In genomic region chr14:21722021-21722698, GRCm38 (mm10) we compare ENCODE assay signal across 27 mouse cellular contexts. TPM values are rescaled to one million over a fixed set of nuclear protein-coding genes. Genes with fewer than 3 reads are reported as not detected.
A peak's percentile ranks its signal among the peaks of the same experiment; 100 is the strongest.
DNase-seq lines count a peak whose midpoint lies in the region; ATAC-seq and TF ChIP-seq lines count a peak whose summit lies in the region.
"Had no signal": no experiment of that assay in that cellular context is flagged by ENCODE, and none has a peak within 500 bp of the region (broad histone marks: within the 10 kb centered on the region; RNA-seq: fewer than 3 reads in every experiment).

No protein-coding gene starts in this region.

- H3K9ac ChIP-seq in midbrain, embryonic 14.5 days (replicated peaks; ENCODE audit: low read length) = no peak overlapping the region
- no peak overlapping the region for H3K9ac ChIP-seq in midbrain, embryonic 15.5 days
- H3K9ac ChIP-seq in midbrain, embryonic 16.5 days (ENCODE audit: low read depth, low read length) = no peak overlapping the region
- H3K9ac ChIP-seq in intestine, postnatal 0 days (ENCODE audit: low read depth, low read length) = no peak overlapping the region
- H3K9ac ChIP-seq: embryonic facial prominence, embryonic 13.5 days; forebrain, embryonic 13.5 days; forebrain, postnatal 0 days; heart, embryonic 13.5 days; hindbrain, embryonic 15.5 days had no signal

- peak; percentile 45 to 77 for DNase-seq in adrenal gland, adult (ENCODE audit: inconsistent age in 2 of 2, low spot score in 1 of 2)
- DNase-seq in adrenal gland, postnatal 14 days = no peak
- DNase-seq in kidney, adult 2 months = peak; percentile 16
- no peak for DNase-seq in kidney, adult 8-10 months
- DNase-seq in midbrain, embryonic 14.5 days = peak; percentile 71
- DNase-seq: B cell, adult 2 months; cerebellum, adult 11 months; cerebellum, adult 8-10 months; cerebellum, postnatal 14 days; embryo, embryonic 11 days; forebrain, postnatal 0 days; gastrocnemius, adult 2 months; gastrocnemius, postnatal 25 days; heart, postnatal 36 days had no signal

- no peak overlapping the region for H3K4me3 ChIP-seq in kidney, adult 2 months (ENCODE audit: insufficient read depth, low read depth, low read length)
- no peak overlapping the region for H3K4me3 ChIP-seq in midbrain, embryonic 14.5 days (replicated peaks; ENCODE audit: low read depth, low read length)
- no peak overlapping the region for H3K4me3 ChIP-seq in midbrain, embryonic 15.5 days
- no peak overlapping the region for H3K4me3 ChIP-seq in midbrain, embryonic 16.5 days (ENCODE audit: low read depth, low read length)
- H3K4me3 ChIP-seq in intestine, postnatal 0 days (ENCODE audit: low read depth, low read length) = no peak overlapping the region
- H3K4me3 ChIP-seq: embryonic facial prominence, embryonic 13.5 days; forebrain, embryonic 13.5 days; gastrocnemius, adult 2 months; heart, embryonic 13.5 days; hindbrain, embryonic 15.5 days had no signal

- H3K27ac ChIP-seq in kidney, adult 2 months (ENCODE audit: insufficient read depth, low read depth, low read length) = no peak overlapping the region
- H3K27ac ChIP-seq in midbrain, embryonic 14.5 days (replicated peaks; ENCODE audit: low read depth, low read length) = no peak overlapping the region
- no peak overlapping the region for H3K27ac ChIP-seq in midbrain, embryonic 15.5 days
- H3K27ac ChIP-seq in midbrain, embryonic 16.5 days (ENCODE audit: low read length) = no peak overlapping the region
- no peak overlapping the region for H3K27ac ChIP-seq in intestine, postnatal 0 days (ENCODE audit: low read depth, low read length)
- H3K27ac ChIP-seq: embryonic facial prominence, embryonic 13.5 days; forebrain, embryonic 13.5 days; gastrocnemius, adult 2 months; heart, embryonic 13.5 days; hindbrain, embryonic 15.5 days had no signal

- no peak overlapping the region for H3K4me2 ChIP-seq in midbrain, embryonic 14.5 days (ENCODE audit: low read length)
- no peak overlapping the region for H3K4me2 ChIP-seq in midbrain, embryonic 15.5 days
- H3K4me2 ChIP-seq in midbrain, embryonic 16.5 days (ENCODE audit: low read length) = no peak overlapping the region
- H3K4me2 ChIP-seq in intestine, postnatal 0 days (replicated peaks; ENCODE audit: low read depth) = no peak overlapping the region
- H3K4me2 ChIP-seq: embryonic facial prominence, embryonic 13.5 days; forebrain, embryonic 13.5 days; heart, embryonic 13.5 days; hindbrain, embryonic 15.5 days had no signal

- ATAC-seq in midbrain, embryonic 14.5 days (ENCODE audit: low FRiP score, low TSS enrichment) = no peak
- no peak for ATAC-seq in midbrain, embryonic 15.5 days (replicated peaks)
- ATAC-seq in midbrain, embryonic 16.5 days = peak; percentile 25; the same call in 1 of the 2 replicates
- no peak for ATAC-seq in intestine, postnatal 0 days
- ATAC-seq: CD4-positive, CD25-positive, alpha-beta regulatory T cell, adult 4 months; forebrain, embryonic 13.5 days; forebrain, postnatal 0 days had no signal

- no peak for TF ChIP-seq CTCF in kidney, adult 2 months (conservative IDR thresholded peaks at IDR 0.05; ENCODE audit: insufficient read depth, insufficient read length, low read depth, low read length)
- no peak for TF ChIP-seq CTCF in intestine, postnatal 0 days (IDR thresholded peaks at IDR 0.05; ENCODE audit: low read depth)

- WGBS in kidney, adult 2 months = 76% methylated on average over 8 of the region's 8 CpGs
- 31% methylated on average over 8 of the region's 8 CpGs for WGBS in midbrain, embryonic 14.5 days
- WGBS in midbrain, embryonic 15.5 days = 39% methylated on average over 8 of the region's 8 CpGs
- 37% methylated on average over 8 of the region's 8 CpGs for WGBS in midbrain, embryonic 16.5 days
- 90% methylated on average over 8 of the region's 8 CpGs for WGBS in intestine, postnatal 0 days

- TF ChIP-seq POLR2A in kidney, adult 2 months (IDR thresholded peaks at IDR 0.05; ENCODE audit: low read depth, low read length) = no peak

- H3K9me3 ChIP-seq in midbrain, embryonic 14.5 days (ENCODE audit: control insufficient read depth, low read length) = peaks cover 3% of the 10 kb centered on the region; the same call in 1 of the 2 replicates
- no peaks in the 10 kb centered on the region for H3K9me3 ChIP-seq in midbrain, embryonic 15.5 days
- no peaks in the 10 kb centered on the region for H3K9me3 ChIP-seq in midbrain, embryonic 16.5 days (replicated peaks; ENCODE audit: control insufficient read depth, low read length, poor library complexity, severe bottlenecking)
- no peaks in the 10 kb centered on the region for H3K9me3 ChIP-seq in intestine, postnatal 0 days (ENCODE audit: control insufficient read depth)
- H3K9me3 ChIP-seq: forebrain, embryonic 13.5 days; G1E; hindbrain, embryonic 15.5 days had no signal

- no peaks in the 10 kb centered on the region for H3K36me3 ChIP-seq in kidney, adult 2 months (ENCODE audit: control insufficient read depth, insufficient read depth, low read length)
- no peaks in the 10 kb centered on the region for H3K36me3 ChIP-seq in midbrain, embryonic 14.5 days (ENCODE audit: control insufficient read depth, insufficient read depth, low read length)
- no peaks in the 10 kb centered on the region for H3K36me3 ChIP-seq in midbrain, embryonic 15.5 days (replicated peaks)
- H3K36me3 ChIP-seq in midbrain, embryonic 16.5 days (ENCODE audit: control insufficient read depth, insufficient read depth, low read length) = no peaks in the 10 kb centered on the region
- no peaks in the 10 kb centered on the region for H3K36me3 ChIP-seq in intestine, postnatal 0 days (ENCODE audit: control insufficient read depth, insufficient read depth)
- H3K36me3 ChIP-seq: embryonic facial prominence, embryonic 13.5 days; G1E; heart, embryonic 13.5 days; hindbrain, embryonic 15.5 days had no signal

- peaks cover 2% of the 10 kb centered on the region; the same call in 1 of the 2 replicates for H3K4me1 ChIP-seq in kidney, adult 2 months (ENCODE audit: control insufficient read depth, insufficient read depth, low read length)
- H3K4me1 ChIP-seq in midbrain, embryonic 14.5 days (ENCODE audit: control insufficient read depth, insufficient read depth, low read length) = 0 out of 2 replicates have a peak, but pooled peaks cover 6% of the 10 kb centered on the region
- peaks cover 6% of the 10 kb centered on the region for H3K4me1 ChIP-seq in midbrain, embryonic 15.5 days
- H3K4me1 ChIP-seq in midbrain, embryonic 16.5 days (ENCODE audit: control insufficient read depth, insufficient read depth, low read length) = no peaks in the 10 kb centered on the region
- no peaks in the 10 kb centered on the region for H3K4me1 ChIP-seq in intestine, postnatal 0 days (replicated peaks; ENCODE audit: control insufficient read depth, insufficient read depth, low read length)
- H3K4me1 ChIP-seq: hindbrain, embryonic 15.5 days had no signal

- H3K27me3 ChIP-seq in kidney, adult 2 months (replicated peaks; ENCODE audit: control insufficient read depth, insufficient read depth, low read length) = no peaks in the 10 kb centered on the region
- no peaks in the 10 kb centered on the region for H3K27me3 ChIP-seq in midbrain, embryonic 14.5 days (ENCODE audit: control insufficient read depth, insufficient read depth, low read length)
- H3K27me3 ChIP-seq in midbrain, embryonic 15.5 days (replicated peaks) = no peaks in the 10 kb centered on the region
- H3K27me3 ChIP-seq in midbrain, embryonic 16.5 days (ENCODE audit: control insufficient read depth, insufficient read depth, low read depth, low read length) = no peaks in the 10 kb centered on the region; the same call in 1 of the 2 replicates
- no peaks in the 10 kb centered on the region for H3K27me3 ChIP-seq in intestine, postnatal 0 days (replicated peaks; ENCODE audit: control insufficient read depth, insufficient read depth, low read length)
- H3K27me3 ChIP-seq: embryonic facial prominence, embryonic 13.5 days; forebrain, embryonic 13.5 days; heart, embryonic 13.5 days; hindbrain, embryonic 15.5 days had no signal

RNA-seq across cellular contexts. Expression of gene Dupd1, which starts 7.8 kb away (rescaled TPM):
- total RNA-seq in adrenal gland, postnatal 14 days (2021) = 0.70 and 1.8 TPM in 2 replicates
- 0.11 and 0.52 TPM in 2 replicates for polyA plus RNA-seq in kidney, adult 2 months (2012; rRNA removed)
- not detected in 2 replicates for polyA plus RNA-seq in midbrain, embryonic 14.5 days (2014; fragmentation: Nextera tagmentation; extraction: Ambion mirVana)
- polyA plus RNA-seq in midbrain, embryonic 15.5 days (2015; fragmentation: Nextera tagmentation; extraction: Ambion mirVana) = 0.15 TPM in 1 of 2 replicates, not detected in the other
- polyA plus RNA-seq in midbrain, embryonic 16.5 days (2015; fragmentation: Nextera tagmentation; extraction: Ambion mirVana) = 0.26 and 0.31 TPM in 2 replicates
- not detected in 2 replicates for polyA plus RNA-seq in intestine, postnatal 0 days (2015; fragmentation: Nextera tagmentation; extraction: Ambion mirVana)
- total RNA-seq: common myeloid progenitor, adult 5-6 weeks; G1E; granulocyte monocyte progenitor cell, adult 5-6 weeks; heart, postnatal 36 days had no signal
- polyA plus RNA-seq: CD4-positive, CD25-positive, alpha-beta regulatory T cell, adult 4 months; forebrain, embryonic 13.5 days; G1E; hindbrain, embryonic 11.5 days had no signal

RNA-seq across cellular contexts. Expression of gene Samd8, which starts 28.2 kb away (rescaled TPM):
- 36.1 and 36.9 TPM in 2 replicates for total RNA-seq in adrenal gland, postnatal 14 days (2021)
- 21.1 and 23.9 TPM in 2 replicates for polyA plus RNA-seq in kidney, adult 2 months (2012; rRNA removed)
- 23.4 and 28.6 TPM in 2 replicates for polyA plus RNA-seq in midbrain, embryonic 14.5 days (2014; fragmentation: Nextera tagmentation; extraction: Ambion mirVana)
- 22.2 and 22.5 TPM in 2 replicates for polyA plus RNA-seq in midbrain, embryonic 15.5 days (2015; fragmentation: Nextera tagmentation; extraction: Ambion mirVana)
- polyA plus RNA-seq in midbrain, embryonic 16.5 days (2015; fragmentation: Nextera tagmentation; extraction: Ambion mirVana) = 22.4 TPM in 2 replicates
- 16.3 and 16.4 TPM in 2 replicates for polyA plus RNA-seq in intestine, postnatal 0 days (2015; fragmentation: Nextera tagmentation; extraction: Ambion mirVana)

RNA-seq across cellular contexts. Expression of gene Dusp13, which starts 28.8 kb away (rescaled TPM):
- total RNA-seq in adrenal gland, postnatal 14 days (2021) = not detected in 2 replicates
- 1.1 and 1.8 TPM in 2 replicates for polyA plus RNA-seq in kidney, adult 2 months (2012; rRNA removed)
- not detected in 2 replicates for polyA plus RNA-seq in midbrain, embryonic 14.5 days (2014; fragmentation: Nextera tagmentation; extraction: Ambion mirVana)
- polyA plus RNA-seq in midbrain, embryonic 15.5 days (2015; fragmentation: Nextera tagmentation; extraction: Ambion mirVana) = not detected in 2 replicates
- not detected in 2 replicates for polyA plus RNA-seq in midbrain, embryonic 16.5 days (2015; fragmentation: Nextera tagmentation; extraction: Ambion mirVana)
- 0.16 and 0.17 TPM in 2 replicates for polyA plus RNA-seq in intestine, postnatal 0 days (2015; fragmentation: Nextera tagmentation; extraction: Ambion mirVana)
- total RNA-seq: common myeloid progenitor, adult 5-6 weeks; granulocyte monocyte progenitor cell, adult 5-6 weeks had no signal
- polyA plus RNA-seq: CD4-positive, CD25-positive, alpha-beta regulatory T cell, adult 4 months; forebrain, embryonic 13.5 days; G1E; heart, embryonic 13.5 days; heart, postnatal 0 days; hindbrain, embryonic 11.5 days; hindbrain, embryonic 15.5 days had no signal

Comparison
In these comparisons a context has a peak if more than half of its experiments do, and no peak if none do; other contexts are left out.
1. DNase-seq: peak in adrenal gland, adult (2 of 2), kidney, adult 2 months (single experiment) and midbrain, embryonic 14.5 days (single experiment); none in adrenal gland, postnatal 14 days (single experiment) and kidney, adult 8-10 months (0 of 2).